Mouse (Mus musculus): ENCODE data around the gene Glis3. TPM values are rescaled to one million over a fixed set of nuclear protein-coding genes. Genes with fewer than 3 reads are reported as not detected.
A peak's percentile ranks its signal among the peaks of the same experiment; 100 is the strongest.

Gene Glis3
- polyA plus RNA-seq, 1 experiment from 2014 or later, result 2.6 TPM

GRCm38 (mm10) chr19:28493605-28494260 is 186.1 kb downstream of the Glis3 start:
- Histone ChIP-seq H3K4me1 (no peaks in the 10 kb centered on the region), H3K36me3 (no peaks in the 10 kb centered on the region), H3K4me2 (replicated peaks) (no peak overlapping the region), H3K27ac (no peak overlapping the region), H3K27me3 (no peaks in the 10 kb centered on the region), H3K9ac (no peak overlapping the region), H3K4me3 (no peak overlapping the region), H3K9me3 (replicated peaks) (no peaks in the 10 kb centered on the region)
- WGBS, result 92% methylated on average over 8 of the region's 8 CpGs
- ATAC-seq (ENCODE audit: low FRiP score), result no peak

- ATAC-seq (ENCODE audit: low FRiP score), result no peak
- Histone ChIP-seq H3K4me1 (peaks cover 15% of the 10 kb centered on the region), H3K4me2 (replicated peaks) (no peak overlapping the region), H3K36me3 (no peaks in the 10 kb centered on the region), H3K4me3 (no peak overlapping the region), H3K9ac (no peak overlapping the region), H3K27me3 (peaks cover 10% of the 10 kb centered on the region; the same call in 1 of the 2 replicates), H3K27ac (no peak overlapping the region), H3K9me3 (replicated peaks) (no peaks in the 10 kb centered on the region)
- 37% methylated on average over 6 of the region's 6 CpGs for WGBS
Observed at GRCm38 (mm10) chr19:28478055-28478454, 201.8 kb downstream of the Glis3 start.

DNA sequence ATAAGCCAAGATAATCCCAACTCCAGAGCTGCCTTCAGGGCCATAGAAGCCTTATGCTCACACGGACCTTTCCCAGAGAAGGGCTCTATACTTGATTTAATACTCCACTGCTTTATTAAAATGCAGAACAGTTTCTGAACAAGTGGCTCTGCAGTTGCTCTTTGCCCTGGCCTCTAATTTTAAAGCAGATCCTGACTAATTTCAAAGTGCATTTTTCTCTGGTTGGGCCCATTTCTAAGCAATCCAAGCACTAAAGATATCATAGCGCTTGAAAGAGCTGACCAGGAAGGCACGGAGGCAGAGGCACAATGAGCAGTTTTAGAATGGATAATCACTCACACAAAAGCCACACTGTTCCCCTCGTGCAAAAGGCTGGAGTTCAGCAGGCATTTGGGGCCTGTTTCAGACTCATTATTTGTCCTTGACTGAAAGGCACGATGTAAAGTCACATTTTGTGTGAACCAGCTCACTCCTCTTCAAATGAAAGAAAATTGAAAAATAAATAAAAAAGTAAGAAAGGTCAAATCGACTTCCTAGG is 202.5 kb downstream of the Glis3 start:
- H3K27me3 ChIP-seq, result peaks cover 10% of the 10 kb centered on the region; the same call in 1 of the 2 replicates
- 17% methylated on average over 6 of the region's 6 CpGs for WGBS

GRCm38 (mm10) chr19:28473621-28474020 is 206.3 kb downstream of the Glis3 start:
- 0 out of 2 replicates have a peak, but pooled peaks cover 10% of the 10 kb centered on the region for H3K27me3 ChIP-seq
- H3K4me3 ChIP-seq, result no peak overlapping the region
- no peaks in the 10 kb centered on the region for H3K9me3 ChIP-seq (replicated peaks)
- WGBS, result 54% methylated on average over 5 of the region's 5 CpGs
- no peaks in the 10 kb centered on the region for H3K36me3 ChIP-seq
- no peak for ATAC-seq (ENCODE audit: low FRiP score)
- H3K27ac ChIP-seq, result no peak overlapping the region
- H3K4me2 ChIP-seq (replicated peaks), result no peak overlapping the region
- H3K9ac ChIP-seq, result no peak overlapping the region
- peaks cover 15% of the 10 kb centered on the region for H3K4me1 ChIP-seq

More for the DNA sequence above, 202.5 kb downstream of the Glis3 start:
- H3K4me1 ChIP-seq, result peaks cover 15% of the 10 kb centered on the region
- ATAC-seq (ENCODE audit: low FRiP score), result no peak
- H3K4me3 ChIP-seq, result no peak overlapping the region
- no peaks in the 10 kb centered on the region for H3K9me3 ChIP-seq (replicated peaks)
- H3K4me2 ChIP-seq (replicated peaks), result no peak overlapping the region
- no peaks in the 10 kb centered on the region for H3K36me3 ChIP-seq
- H3K9ac ChIP-seq, result no peak overlapping the region
- H3K27ac ChIP-seq, result 0 out of 2 replicates have a peak overlapping the region, but pooled peaks have one; percentile 17

- 76% methylated on average over 3 of the region's 8 CpGs for WGBS
- ATAC-seq (ENCODE audit: low FRiP score), result no peak
- H3K27ac ChIP-seq, result no peak overlapping the region
- no peak overlapping the region for H3K9ac ChIP-seq
- no peak overlapping the region for H3K4me2 ChIP-seq (replicated peaks)
- no peaks in the 10 kb centered on the region for H3K9me3 ChIP-seq (replicated peaks)
- no peak overlapping the region for H3K4me3 ChIP-seq
- H3K27me3 ChIP-seq, result peaks cover 7% of the 10 kb centered on the region
- H3K4me1 ChIP-seq, result 0 out of 2 replicates have a peak, but pooled peaks cover 2% of the 10 kb centered on the region
- H3K36me3 ChIP-seq, result no peaks in the 10 kb centered on the region
Observed at GRCm38 (mm10) chr19:28471144-28471543, 208.7 kb downstream of the Glis3 start.

DNA sequence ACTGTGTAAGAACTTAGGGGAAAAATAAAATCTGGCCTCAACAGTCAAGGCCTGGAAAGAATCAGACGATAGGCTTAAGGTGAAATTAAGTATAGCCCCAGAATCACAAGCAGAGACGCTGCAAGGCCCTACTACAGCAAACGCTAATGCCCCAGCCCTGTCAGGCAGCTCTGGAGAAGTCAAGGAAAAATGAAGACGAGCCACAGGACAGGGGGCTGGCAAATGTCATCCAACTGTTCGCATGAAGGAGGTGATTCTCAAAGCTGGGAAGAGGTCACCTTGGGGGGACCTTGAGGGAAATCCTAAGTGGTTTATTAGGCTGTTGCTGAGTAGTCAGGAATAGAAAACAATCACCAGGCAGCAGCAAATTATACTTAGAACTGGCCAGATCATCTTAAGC is 214.1 kb downstream of the Glis3 start:
- H3K4me2 ChIP-seq (replicated peaks), result no peak overlapping the region
- H3K4me1 ChIP-seq, result 0 out of 2 replicates have a peak, but pooled peaks cover 2% of the 10 kb centered on the region
- 76% methylated on average over 5 of the region's 5 CpGs for WGBS
- H3K36me3 ChIP-seq, result no peaks in the 10 kb centered on the region
- H3K9me3 ChIP-seq (replicated peaks), result no peaks in the 10 kb centered on the region
- ATAC-seq (ENCODE audit: low FRiP score), result no peak
- H3K27ac ChIP-seq, result no peak overlapping the region
- H3K27me3 ChIP-seq, result no peaks in the 10 kb centered on the region; the same call in none of the 2 replicates
- H3K4me3 ChIP-seq, result no peak overlapping the region
- H3K9ac ChIP-seq, result no peak overlapping the region

- no peak overlapping the region for H3K4me3 ChIP-seq
- no peak overlapping the region for H3K9ac ChIP-seq
- no peak for ATAC-seq (ENCODE audit: low FRiP score)
- peaks cover 13% of the 10 kb centered on the region; the same call in 1 of the 2 replicates for H3K4me1 ChIP-seq
- no peak overlapping the region for H3K4me2 ChIP-seq (replicated peaks)
- no peak overlapping the region for H3K27ac ChIP-seq
- H3K9me3 ChIP-seq (replicated peaks), result no peaks in the 10 kb centered on the region
- H3K27me3 ChIP-seq, result no peaks in the 10 kb centered on the region
- 88% methylated on average over 8 of the region's 8 CpGs for WGBS
- H3K36me3 ChIP-seq, result no peaks in the 10 kb centered on the region
Observed at GRCm38 (mm10) chr19:28454331-28454730, 225.5 kb downstream of the Glis3 start.

- peak overlapping the region; percentile 78 for H3K27ac ChIP-seq
- no peak overlapping the region for H3K9ac ChIP-seq
- no peaks in the 10 kb centered on the region for H3K36me3 ChIP-seq
- H3K4me3 ChIP-seq, result no peak overlapping the region
- ATAC-seq (ENCODE audit: low FRiP score), result peak; percentile 86
- no peaks in the 10 kb centered on the region for H3K27me3 ChIP-seq
- H3K9me3 ChIP-seq (replicated peaks), result no peaks in the 10 kb centered on the region
- peak overlapping the region; percentile 32 for H3K4me2 ChIP-seq (replicated peaks)
- 28% methylated on average over 12 of the region's 12 CpGs for WGBS
- H3K4me1 ChIP-seq, result peaks cover 13% of the 10 kb centered on the region; the same call in 1 of the 2 replicates
Observed at GRCm38 (mm10) chr19:28452951-28453520, 226.8 kb downstream of the Glis3 start.

DNA sequence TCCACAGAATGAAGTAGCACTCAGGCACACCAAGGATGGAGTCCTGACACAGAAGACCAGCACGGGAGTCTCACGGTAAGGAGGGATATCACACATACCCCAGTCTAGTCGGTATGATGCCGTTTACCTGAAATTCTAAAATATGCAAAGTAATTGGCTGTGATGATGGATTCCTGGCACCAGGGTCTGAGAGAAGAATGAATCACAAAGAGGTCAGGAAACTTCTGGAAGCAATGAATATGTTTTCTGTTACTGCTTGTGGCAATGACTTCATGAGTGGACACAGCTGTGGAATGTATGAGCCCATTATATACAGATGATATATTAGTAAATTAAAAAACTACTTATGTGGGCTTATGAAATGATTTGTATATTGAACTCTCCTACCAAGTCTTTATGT is 231.1 kb downstream of the Glis3 start:
- no peak overlapping the region for H3K4me2 ChIP-seq (replicated peaks)
- no peak overlapping the region for H3K4me3 ChIP-seq
- H3K27ac ChIP-seq, result no peak overlapping the region
- no peaks in the 10 kb centered on the region for H3K36me3 ChIP-seq
- no peaks in the 10 kb centered on the region for H3K9me3 ChIP-seq (replicated peaks)
- no peak overlapping the region for H3K9ac ChIP-seq
- ATAC-seq (ENCODE audit: low FRiP score), result no peak
- WGBS, result 76% methylated on average over 4 of the region's 4 CpGs
- no peaks in the 10 kb centered on the region for H3K27me3 ChIP-seq
- peaks cover 13% of the 10 kb centered on the region; the same call in 1 of the 2 replicates for H3K4me1 ChIP-seq

- no peaks in the 10 kb centered on the region for H3K9me3 ChIP-seq (replicated peaks)
- WGBS, result 91% methylated on average over 4 of the region's 4 CpGs
- ATAC-seq (ENCODE audit: low FRiP score), result no peak
Observed at GRCm38 (mm10) chr19:28442161-28442560, 237.7 kb downstream of the Glis3 start.

GRCm38 (mm10) chr19:28436457-28437148 is 243.3 kb downstream of the Glis3 start:
- Histone ChIP-seq H3K36me3 (no peaks in the 10 kb centered on the region), H3K4me3 (no peak overlapping the region), H3K9me3 (replicated peaks) (no peaks in the 10 kb centered on the region), H3K4me2 (replicated peaks) (no peak overlapping the region), H3K27me3 (no peaks in the 10 kb centered on the region), H3K4me1 (no peaks in the 10 kb centered on the region), H3K27ac (no peak overlapping the region), H3K9ac (no peak overlapping the region)
- WGBS, result 69% methylated on average over 12 of the region's 12 CpGs
- ATAC-seq (ENCODE audit: low FRiP score), result peak; percentile 67

More at GRCm38 (mm10) chr19:28442161-28442560, 237.7 kb downstream of the Glis3 start:
- no peak overlapping the region for H3K4me2 ChIP-seq (replicated peaks)
- no peak overlapping the region for H3K4me3 ChIP-seq
- no peaks in the 10 kb centered on the region for H3K36me3 ChIP-seq
- no peak overlapping the region for H3K27ac ChIP-seq
- no peaks in the 10 kb centered on the region for H3K27me3 ChIP-seq
- H3K9ac ChIP-seq, result no peak overlapping the region
- H3K4me1 ChIP-seq, result no peaks in the 10 kb centered on the region

DNA sequence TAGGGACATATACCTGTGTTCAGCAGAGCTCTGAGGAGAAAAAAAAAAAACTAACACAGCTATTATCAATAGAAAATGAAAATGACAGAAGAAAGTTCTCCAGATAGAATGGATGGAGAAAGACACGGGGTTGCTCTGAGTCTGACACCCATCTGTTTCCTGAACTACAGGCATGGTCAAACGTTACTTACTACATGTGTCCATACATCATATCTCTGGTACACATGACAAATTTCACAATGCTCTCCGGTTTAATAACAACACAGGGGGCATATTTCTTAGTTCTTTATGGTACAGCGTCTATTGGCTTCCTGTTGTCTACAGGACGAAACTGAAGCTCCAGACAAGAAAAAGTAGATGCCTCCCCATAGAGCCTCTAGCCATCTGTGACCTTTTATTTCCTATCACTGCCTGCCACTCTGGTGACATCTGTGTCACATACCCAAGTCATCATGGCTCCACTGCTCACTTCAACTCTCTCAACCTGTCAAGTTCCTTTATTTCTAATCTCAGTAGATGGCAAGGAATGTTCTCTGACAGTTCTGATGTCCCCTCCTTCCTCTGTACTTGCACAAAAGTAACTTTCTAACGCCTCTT is 251.6 kb downstream of the Glis3 start:
- Histone ChIP-seq H3K4me1 (no peaks in the 10 kb centered on the region), H3K36me3 (no peaks in the 10 kb centered on the region), H3K27me3 (no peaks in the 10 kb centered on the region), H3K9me3 (replicated peaks) (no peaks in the 10 kb centered on the region), H3K27ac (no peak overlapping the region), H3K4me2 (replicated peaks) (no peak overlapping the region), H3K4me3 (no peak overlapping the region), H3K9ac (no peak overlapping the region)
- no peak for ATAC-seq (ENCODE audit: low FRiP score)
- WGBS, result 78% methylated on average over 6 of the region's 6 CpGs

Data from hindbrain, embryonic 12.5 days (tissue).